Comparison of ENCODE assay signal across 8 mouse cellular contexts in the genomic region with DNA sequence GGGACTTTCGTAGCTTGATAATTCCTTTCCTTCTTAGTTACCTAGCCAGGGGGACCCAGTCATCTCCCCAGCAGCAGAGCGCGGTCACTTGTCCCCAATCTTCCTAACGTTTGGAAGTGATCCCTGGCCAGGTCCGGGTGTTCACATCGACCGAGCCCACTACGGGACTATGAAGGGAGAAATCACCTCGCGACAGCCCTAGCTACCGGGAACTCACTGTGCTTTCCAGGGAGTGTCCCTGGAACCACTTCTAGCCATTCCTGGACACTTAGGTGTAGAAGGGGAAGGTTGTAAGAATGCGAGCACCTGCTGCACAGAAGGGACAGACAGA. TPM values are rescaled to one million over a fixed set of nuclear protein-coding genes. Genes with fewer than 3 reads are reported as not detected.
DNase-seq lines count a peak whose midpoint lies in the region; ATAC-seq and TF ChIP-seq lines count a peak whose summit lies in the region.

No protein-coding gene starts in this region.

- no peaks in the 10 kb centered on the region for H3K36me3 ChIP-seq in heart, embryonic 14.5 days (ENCODE audit: control insufficient read depth, insufficient read depth, low read length)
- peaks cover 6% of the 10 kb centered on the region for H3K36me3 ChIP-seq in limb, embryonic 13.5 days
- no peaks in the 10 kb centered on the region for H3K36me3 ChIP-seq in midbrain, postnatal 0 days (ENCODE audit: insufficient read depth, low read length)

- H3K9ac ChIP-seq in heart, embryonic 14.5 days (ENCODE audit: low read length) = peak overlapping the region; percentile 70
- H3K9ac ChIP-seq in limb, embryonic 13.5 days = peak overlapping the region; percentile 75
- peak overlapping the region; percentile 51 for H3K9ac ChIP-seq in midbrain, postnatal 0 days (replicated peaks; ENCODE audit: low read length, poor library complexity, severe bottlenecking)

- ATAC-seq in heart, embryonic 14.5 days (ENCODE audit: insufficient number of reproducible peaks, insufficient read depth, low FRiP score, low read depth) = no peak
- no peak for ATAC-seq in limb, embryonic 13.5 days (ENCODE audit: low FRiP score, low read depth)
- no peak for ATAC-seq in midbrain, postnatal 0 days (ENCODE audit: low FRiP score)

- no peak overlapping the region for H3K27ac ChIP-seq in heart, embryonic 14.5 days (replicated peaks in 1 of 2; ENCODE audit: control insufficient read depth in 1 of 2, insufficient read depth in 1 of 2, low read depth in 2 of 2, low read length in 2 of 2)
- H3K27ac ChIP-seq in limb, embryonic 13.5 days = peak overlapping the region; percentile 82
- H3K27ac ChIP-seq in midbrain, postnatal 0 days (ENCODE audit: low read depth, low read length) = peak overlapping the region; percentile 59

- H3K4me2 ChIP-seq in heart, embryonic 14.5 days (ENCODE audit: low read length) = peak overlapping the region; percentile 77
- H3K4me2 ChIP-seq in limb, embryonic 13.5 days (replicated peaks) = peak overlapping the region; percentile 93
- peak overlapping the region; percentile 79 for H3K4me2 ChIP-seq in midbrain, postnatal 0 days (ENCODE audit: low read depth, low read length, poor library complexity, severe bottlenecking)

- TF ChIP-seq CTCF in brain, embryonic 14.5 days (IDR thresholded peaks at IDR 0.05; ENCODE audit: borderline replicate concordance, extremely low read depth, insufficient read depth, insufficient read length) = no peak
- no peak; the same call in 1 of the 2 replicates for TF ChIP-seq CTCF in midbrain, postnatal 0 days (IDR thresholded peaks at IDR 0.05)

- H3K27me3 ChIP-seq in heart, embryonic 14.5 days (ENCODE audit: control insufficient read depth, insufficient read depth, low read length) = peaks cover 7% of the 10 kb centered on the region; the same call in 1 of the 2 replicates
- H3K27me3 ChIP-seq in limb, embryonic 13.5 days = peaks cover 22% of the 10 kb centered on the region
- no peaks in the 10 kb centered on the region for H3K27me3 ChIP-seq in midbrain, postnatal 0 days (ENCODE audit: insufficient read depth, low read length)

- DNase-seq in heart, adult 11 months = peak; percentile 96
- no peak for DNase-seq in heart, adult 8-10 months (ENCODE audit: low spot score)
- peak; percentile 71 for DNase-seq in brain, embryonic 14.5 days (ENCODE audit: low read depth)
- DNase-seq in midbrain, postnatal 0 days (ENCODE audit: low spot score) = peak; percentile 53
- no peak for DNase-seq in spleen, postnatal 14 days (ENCODE audit: low spot score in 2 of 2)
- no peak for DNase-seq in layer of hippocampus, adult 9-10 months (ENCODE audit: low spot score)

- WGBS in heart, embryonic 14.5 days = 0% methylated on average over 12 of the region's 12 CpGs
- under 1% methylated on average over 12 of the region's 12 CpGs for WGBS in limb, embryonic 13.5 days
- 0% methylated on average over 12 of the region's 12 CpGs for WGBS in midbrain, postnatal 0 days

- TF ChIP-seq POLR2A in brain, embryonic 14.5 days (IDR thresholded peaks at IDR 0.05; ENCODE audit: borderline replicate concordance, extremely low read depth, insufficient read depth, insufficient read length, poor library complexity, severe bottlenecking) = no peak

- H3K9me3 ChIP-seq in heart, embryonic 14.5 days (ENCODE audit: control insufficient read depth, low read length) = no peaks in the 10 kb centered on the region
- no peaks in the 10 kb centered on the region for H3K9me3 ChIP-seq in limb, embryonic 13.5 days
- H3K9me3 ChIP-seq in midbrain, postnatal 0 days (ENCODE audit: low read length) = no peaks in the 10 kb centered on the region

- H3K4me3 ChIP-seq in heart, embryonic 14.5 days (ENCODE audit: control insufficient read depth in 1 of 2, insufficient read depth in 1 of 2, low read depth in 1 of 2, low read length in 2 of 2) = peak overlapping the region; percentile 58 to 75
- H3K4me3 ChIP-seq in limb, embryonic 13.5 days = peak overlapping the region; percentile 79
- peak overlapping the region; percentile 61 for H3K4me3 ChIP-seq in midbrain, postnatal 0 days (ENCODE audit: low read depth, low read length)

- peaks cover 4 to 10% of the 10 kb centered on the region in 2 experiments for H3K4me1 ChIP-seq in heart, embryonic 14.5 days (ENCODE audit: control insufficient read depth in 2 of 2, insufficient read depth in 2 of 2, low read length in 2 of 2)
- peaks cover 17% of the 10 kb centered on the region for H3K4me1 ChIP-seq in limb, embryonic 13.5 days
- peaks cover 6% of the 10 kb centered on the region; the same call in 1 of the 2 replicates for H3K4me1 ChIP-seq in midbrain, postnatal 0 days (ENCODE audit: insufficient read depth, low read length)

RNA-seq across cellular contexts. Expression of a gene that starts 0.7 kb away (rescaled TPM):
- 10 to 100 TPM; 28.3 to 42.7 (median 36.0) TPM for total RNA-seq in heart, adult 8-10 months (2022)
- 56.5 and 61.0 TPM in 2 replicates for polyA plus RNA-seq in brain, embryonic 14.5 days (2012; rRNA removed)
- 10.0 and 14.1 TPM in 2 replicates for polyA plus RNA-seq in heart, embryonic 14.5 days (2014; fragmentation: Nextera tagmentation; extraction: Ambion mirVana)
- polyA plus RNA-seq in limb, embryonic 13.5 days (2015; fragmentation: Nextera tagmentation; extraction: Ambion mirVana) = 58.9 and 59.5 TPM in 2 replicates
- total RNA-seq in midbrain, postnatal 0 days (2014; rRNA removed) = 66.6 and 68.8 TPM in 2 replicates
- polyA plus RNA-seq in midbrain, postnatal 0 days (2015; fragmentation: Nextera tagmentation; extraction: Ambion mirVana) = 23.3 and 26.6 TPM in 2 replicates

Comparison
In these comparisons a context has a peak if more than half of its experiments do, and no peak if none do; other contexts are left out.
1. DNase-seq: peak in heart, adult 11 months (single experiment), brain, embryonic 14.5 days (single experiment) and midbrain, postnatal 0 days (single experiment); none in heart, adult 8-10 months (single experiment), spleen, postnatal 14 days (0 of 2) and layer of hippocampus, adult 9-10 months (single experiment).
2. H3K27ac ChIP-seq: peak in limb, embryonic 13.5 days (single experiment) and midbrain, postnatal 0 days (single experiment); none in heart, embryonic 14.5 days (0 of 2).
3. Peak in every context shown above with its lines, with median percentiles within 50 percentile points of each other: H3K4me2 ChIP-seq, H3K4me3 ChIP-seq and H3K9ac ChIP-seq.